Mouse (Mus musculus): ENCODE data around the gene Ubb.
"Not testable (repeated sequence)": the region's sequence is repeated elsewhere in the genome, so short reads cannot be mapped to it uniquely, and the experiment has no call there.

Gene Ubb

GRCm38 (mm10) chr11:62550727-62551225, at the start of gene Ubb:
Gene Ubb, plus strand, starts transcription at chr11:62551171.
- DNase-seq (ENCODE audit: low spot score) = peak; percentile 98

- DNase-seq (ENCODE audit: low spot score) = no peak
Observed at GRCm38 (mm10) chr11:62507683-62508082, 43.3 kb upstream of the Ubb start.

GRCm38 (mm10) chr11:62508365-62508764, 42.6 kb upstream of the Ubb start:
- DNase-seq (ENCODE audit: low spot score) = not testable (repeated sequence)

GRCm38 (mm10) chr11:62508816-62509215, 42.2 kb upstream of the Ubb start:
- not testable (repeated sequence) for DNase-seq (ENCODE audit: low spot score)

GRCm38 (mm10) chr11:62509571-62509970, 41.4 kb upstream of the Ubb start:
- no peak for DNase-seq (ENCODE audit: low spot score)

GRCm38 (mm10) chr11:62510956-62511355, 40.0 kb upstream of the Ubb start:
- DNase-seq (ENCODE audit: low spot score) = no peak

- DNase-seq (ENCODE audit: low spot score) = no peak
Observed at GRCm38 (mm10) chr11:62511444-62512202, 39.3 kb upstream of the Ubb start.

- no peak for DNase-seq (ENCODE audit: low spot score)
Observed at GRCm38 (mm10) chr11:62512529-62513080, 38.4 kb upstream of the Ubb start.

- no peak for DNase-seq (ENCODE audit: low spot score)
Observed at GRCm38 (mm10) chr11:62513311-62513710, 37.7 kb upstream of the Ubb start.

- peak; percentile 72 for DNase-seq (ENCODE audit: low spot score)
Observed at GRCm38 (mm10) chr11:62518991-62519390, 32.0 kb upstream of the Ubb start.

- no peak for DNase-seq (ENCODE audit: low spot score)
Observed at GRCm38 (mm10) chr11:62522283-62522682, 28.7 kb upstream of the Ubb start.

GRCm38 (mm10) chr11:62537089-62537488, 13.9 kb upstream of the Ubb start:
- no peak for DNase-seq (ENCODE audit: low spot score)

- no peak for DNase-seq (ENCODE audit: low spot score)
Observed at GRCm38 (mm10) chr11:62537590-62537989, 13.4 kb upstream of the Ubb start.

- peak; percentile 41 for DNase-seq (ENCODE audit: low spot score)
Observed at GRCm38 (mm10) chr11:62538321-62539088, 12.5 kb upstream of the Ubb start.

- peak; percentile 59 for DNase-seq (ENCODE audit: low spot score)
Observed at GRCm38 (mm10) chr11:62539089-62539890, 11.7 kb upstream of the Ubb start, which contains the start of gene Cenpv. Gene Cenpv, minus strand, starts transcription at chr11:62539261.

- DNase-seq (ENCODE audit: low spot score) = no peak
Observed at GRCm38 (mm10) chr11:62540167-62540566, 10.8 kb upstream of the Ubb start.

- no peak for DNase-seq (ENCODE audit: low spot score)
Observed at GRCm38 (mm10) chr11:62540969-62541368, 10.0 kb upstream of the Ubb start.

- DNase-seq (ENCODE audit: low spot score) = no peak
Observed at GRCm38 (mm10) chr11:62541581-62541980, 9.4 kb upstream of the Ubb start.

GRCm38 (mm10) chr11:62543991-62544390, 7.0 kb upstream of the Ubb start:
- no peak for DNase-seq (ENCODE audit: low spot score)

GRCm38 (mm10) chr11:62549782-62550181, 1.2 kb upstream of the Ubb start:
- peak; percentile 76 for DNase-seq (ENCODE audit: low spot score)

GRCm38 (mm10) chr11:62550227-62550685, 715 bp upstream of the Ubb start:
- DNase-seq (ENCODE audit: low spot score) = peak; percentile 36
